Mouse (Mus musculus) heart, embryonic 13.5 days (tissue): ENCODE measurements around the gene 1700020D05Rik. TPM values are rescaled to one million over a fixed set of nuclear protein-coding genes. Genes with fewer than 3 reads are reported as not detected.

Experiments
- ATAC-seq: fragments of 200-750 bp; cut with Nextera tagmentation; 2 replicates; pipeline ENCODE4 v1.8.0; 2017; ENCODE audit warnings: moderate TSS enrichment; ENCODE audit not compliant: insufficient number of reproducible peaks, low FRiP score, low TSS enrichment; ENCODE audit errors: extremely low read depth
- H3K27ac ChIP-seq: fragments of 300-500 bp; sonication (generic); replicated peaks from 2 replicates; pipeline ENCODE4 v1.5.1; 2015; ENCODE audit warnings: moderate library complexity, mild to moderate bottlenecking, inconsistent platforms
- H3K27me3 ChIP-seq: fragments of 300-500 bp; sonication (generic); replicated peaks from 2 replicates; pipeline ENCODE4 v1.6.1; 2015; ENCODE audit warnings: mild to moderate bottlenecking, inconsistent platforms
- H3K36me3 ChIP-seq: fragments of 300-500 bp; sonication (generic); 2 replicates; pipeline ENCODE4 v1.6.1; 2015; ENCODE audit warnings: mild to moderate bottlenecking, inconsistent platforms
- H3K4me1 ChIP-seq: fragments of 300-500 bp; sonication (generic); 2 replicates; pipeline ENCODE4 v1.6.1; 2015; ENCODE audit warnings: inconsistent platforms
- H3K4me2 ChIP-seq: fragments of 300-500 bp; sonication (generic); 2 replicates; pipeline ENCODE4 v1.6.1; 2015; ENCODE audit warnings: inconsistent platforms, mild to moderate bottlenecking, moderate library complexity
- H3K4me3 ChIP-seq: fragments of 300-500 bp; sonication (generic); 2 replicates; pipeline ENCODE4 v1.5.1; 2015; ENCODE audit warnings: moderate library complexity, mild to moderate bottlenecking, inconsistent platforms
- H3K9ac ChIP-seq: fragments of 300-500 bp; sonication (generic); 2 replicates; pipeline ENCODE4 v1.6.1; 2015; ENCODE audit warnings: inconsistent platforms, mild to moderate bottlenecking, moderate library complexity
- H3K9me3 ChIP-seq: fragments of 300-500 bp; sonication (generic); 2 replicates; pipeline ENCODE4 v1.6.1; 2016; ENCODE audit warnings: inconsistent platforms
- WGBS: fragments of 180-500 bp; shearing (Covaris S2); methylation state at CpG from one replicate; pipeline ENCODE4 v1.1.7; 2015; ENCODE audit warnings: mixed read lengths; 5-methylcytosine and 5-hydroxymethylcytosine counted together
- polyA plus RNA-seq: library from polyadenylated mRNA; unstranded; fragments of >200 nt; fragmentation: Nextera tagmentation; extraction: Ambion mirVana; gene quantifications from 2 replicates; pipeline ENCODE4 v1.2.1, GENCODE M21; 2015

1700020D05Rik gene
- polyA plus RNA-seq, 1 experiment from 2014 or later, result not detected

DNA sequence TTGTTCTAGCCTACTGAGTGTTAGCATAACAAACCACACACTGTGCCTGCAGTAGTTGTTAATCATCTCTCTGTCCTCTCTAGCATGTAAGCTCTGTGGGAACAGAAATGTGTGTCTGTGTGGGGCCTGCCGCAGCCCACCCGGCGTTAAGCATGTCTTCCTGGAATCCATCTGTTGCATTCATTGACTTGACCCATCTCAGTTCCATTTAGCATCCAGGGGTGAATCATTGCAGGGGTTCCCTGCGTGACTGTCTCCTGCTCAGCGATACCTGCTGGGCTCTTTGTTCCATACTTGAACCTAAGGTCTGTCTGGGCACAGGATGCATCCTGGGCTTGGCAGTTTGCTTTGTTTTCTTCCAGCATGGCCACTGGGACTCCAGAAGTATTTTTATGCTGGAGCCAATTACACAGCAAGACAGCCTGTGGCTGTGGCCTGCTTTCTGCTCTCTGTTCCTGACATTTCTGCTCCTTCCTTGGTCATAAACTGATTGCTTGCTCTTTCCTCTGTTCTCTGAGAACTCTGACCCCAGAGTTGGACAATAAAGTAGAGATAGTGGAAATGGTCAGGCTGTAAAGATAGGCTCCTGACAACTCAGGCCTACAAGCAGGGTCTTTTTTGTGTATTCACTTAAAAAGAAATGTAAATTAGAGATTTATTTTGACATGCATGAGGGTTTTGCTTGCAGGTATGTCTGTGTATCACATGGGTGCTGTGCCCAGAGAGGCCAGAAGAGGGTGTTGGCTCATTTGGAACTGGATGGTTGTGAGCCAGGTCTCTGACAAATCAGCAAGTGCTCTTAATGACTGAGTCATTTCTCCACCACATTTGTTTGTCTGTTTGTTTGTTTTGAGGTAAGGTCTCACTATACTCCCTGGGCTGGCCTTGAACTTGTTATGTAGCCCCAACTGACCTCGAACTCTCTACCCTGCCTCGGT, 12.5 kb upstream of the 1700020D05Rik start:
- no peaks in the 10 kb centered on the region for H3K27me3 ChIP-seq
- H3K9ac ChIP-seq, result no peak overlapping the region
- ATAC-seq, result no peak
- no peak overlapping the region for H3K4me3 ChIP-seq
- no peak overlapping the region for H3K27ac ChIP-seq
- no peaks in the 10 kb centered on the region for H3K36me3 ChIP-seq
- H3K4me1 ChIP-seq, result peaks cover 19% of the 10 kb centered on the region
- no peaks in the 10 kb centered on the region for H3K9me3 ChIP-seq
- 88% methylated on average over 7 of the region's 7 CpGs for WGBS
- no peak overlapping the region for H3K4me2 ChIP-seq

DNA sequence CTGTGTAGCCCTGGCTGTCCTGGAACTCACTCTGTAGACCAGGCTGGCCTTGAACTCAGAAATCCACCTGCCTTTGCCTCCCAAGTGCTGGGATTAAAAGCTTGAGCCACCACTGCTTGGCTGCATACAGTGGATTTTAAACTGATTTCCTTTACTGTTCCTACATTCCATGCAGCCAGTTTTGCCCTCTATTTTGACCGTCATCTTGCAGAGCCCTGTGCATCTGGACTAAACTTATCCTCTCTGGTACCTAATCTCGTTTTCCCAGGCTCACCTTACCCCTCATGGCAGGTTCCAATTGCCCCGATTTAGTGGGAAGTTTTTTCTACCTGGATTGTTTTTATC, 9.4 kb upstream of the 1700020D05Rik start:
- Histone ChIP-seq H3K27ac (peak overlapping the region; percentile 36; the same call in 1 of the 2 replicates), H3K4me1 (peaks cover 32% of the 10 kb centered on the region), H3K4me3 (no peak overlapping the region), H3K36me3 (peaks cover 8% of the 10 kb centered on the region; the same call in 1 of the 2 replicates), H3K4me2 (no peak overlapping the region), H3K9ac (no peak overlapping the region), H3K9me3 (peaks cover 6% of the 10 kb centered on the region; the same call in 1 of the 2 replicates), H3K27me3 (no peaks in the 10 kb centered on the region)
- no peak for ATAC-seq
- WGBS, result 79% methylated on average over 3 of the region's 3 CpGs

DNA sequence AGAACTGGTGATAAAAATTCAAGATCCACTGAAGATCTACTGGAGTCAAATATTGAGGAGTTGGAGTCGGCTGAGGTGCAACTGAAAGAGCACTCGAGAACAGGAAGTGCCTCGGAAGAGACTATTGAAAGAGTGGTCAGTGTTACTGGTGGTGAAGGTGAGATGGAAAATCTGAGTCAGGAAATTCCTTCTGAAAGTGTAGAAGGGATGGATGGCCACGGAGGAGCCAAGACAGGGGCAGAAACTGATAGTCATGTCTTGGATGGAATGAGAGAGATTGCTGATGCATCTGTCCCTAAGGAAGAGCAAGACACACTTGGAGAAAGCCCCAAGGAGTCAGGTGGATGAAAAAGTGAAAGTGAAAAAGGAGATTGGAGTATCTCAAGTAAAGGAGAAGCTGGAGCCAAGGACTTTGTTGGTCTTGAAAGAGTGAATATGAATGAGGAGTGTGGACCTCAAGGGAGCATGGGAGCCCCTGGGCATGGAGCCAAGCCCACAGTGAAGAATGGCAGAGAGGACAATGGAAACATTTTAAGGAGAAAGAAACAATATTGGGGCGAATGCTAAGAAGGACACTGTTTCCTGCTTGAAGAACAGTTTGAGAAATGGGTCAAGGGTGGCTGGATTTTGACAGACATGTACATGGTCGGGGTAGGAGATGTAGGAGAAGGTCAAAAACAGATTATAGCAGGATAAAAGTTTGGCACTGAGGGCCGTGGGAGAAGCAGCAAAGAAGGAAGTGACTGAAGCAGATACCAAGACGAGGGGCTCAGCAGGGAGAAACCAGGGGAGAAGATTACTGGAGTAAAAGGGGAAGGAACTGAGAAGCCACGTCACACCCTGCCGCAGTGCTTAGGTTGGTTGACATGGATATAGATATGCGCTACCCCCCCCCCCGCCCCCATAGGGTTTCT, 8.8 kb upstream of the 1700020D05Rik start:
- no peaks in the 10 kb centered on the region for H3K27me3 ChIP-seq
- peak overlapping the region; percentile 80 for H3K4me2 ChIP-seq
- 69% methylated on average over 12 of the region's 12 CpGs for WGBS
- H3K9me3 ChIP-seq, result peaks cover 6% of the 10 kb centered on the region; the same call in 1 of the 2 replicates
- peaks cover 32% of the 10 kb centered on the region for H3K4me1 ChIP-seq
- peak overlapping the region; percentile 5; the same call in 1 of the 2 replicates for H3K4me3 ChIP-seq
- no peak for ATAC-seq
- peak overlapping the region; percentile 36 for H3K27ac ChIP-seq
- peaks cover 8% of the 10 kb centered on the region; the same call in 1 of the 2 replicates for H3K36me3 ChIP-seq
- H3K9ac ChIP-seq, result no peak overlapping the region

DNA sequence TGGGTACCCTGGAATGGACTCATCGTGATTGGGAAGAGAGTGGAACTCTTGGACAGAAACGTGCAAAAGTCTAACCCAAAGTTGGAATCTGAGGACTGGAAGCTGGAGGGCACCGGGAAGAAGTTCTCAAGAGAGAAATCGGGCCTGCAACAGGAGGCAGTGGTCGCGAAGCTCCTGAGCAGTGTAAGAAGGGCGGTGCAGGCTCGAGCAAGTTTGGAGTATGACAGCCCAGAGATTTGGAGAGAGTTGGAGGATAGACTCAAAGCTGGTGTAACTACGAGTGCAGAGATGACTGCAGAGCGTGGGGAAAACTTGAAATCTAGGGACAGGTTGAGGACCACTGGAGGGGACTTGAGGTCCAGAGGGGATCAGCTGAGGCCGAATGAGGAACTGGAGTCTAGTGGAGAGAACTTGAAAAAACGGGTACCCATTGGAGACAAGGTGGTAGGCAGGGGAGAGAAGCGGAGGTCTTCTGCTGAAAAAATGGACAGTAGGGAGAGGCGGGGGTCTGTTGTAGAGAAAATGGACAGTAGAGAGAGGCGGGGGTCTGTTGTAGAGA, 7.6 kb upstream of the 1700020D05Rik start:
- H3K27me3 ChIP-seq, result no peaks in the 10 kb centered on the region
- H3K36me3 ChIP-seq, result peaks cover 8% of the 10 kb centered on the region; the same call in 1 of the 2 replicates
- H3K4me3 ChIP-seq, result peak overlapping the region; percentile 62
- peak overlapping the region; percentile 80 for H3K4me2 ChIP-seq
- peaks cover 6% of the 10 kb centered on the region; the same call in 1 of the 2 replicates for H3K9me3 ChIP-seq
- no peak for ATAC-seq
- peak overlapping the region; percentile 83 for H3K9ac ChIP-seq
- H3K4me1 ChIP-seq, result peaks cover 32% of the 10 kb centered on the region
- 46% methylated on average over 15 of the region's 15 CpGs for WGBS
- peak overlapping the region; percentile 57 for H3K27ac ChIP-seq

DNA sequence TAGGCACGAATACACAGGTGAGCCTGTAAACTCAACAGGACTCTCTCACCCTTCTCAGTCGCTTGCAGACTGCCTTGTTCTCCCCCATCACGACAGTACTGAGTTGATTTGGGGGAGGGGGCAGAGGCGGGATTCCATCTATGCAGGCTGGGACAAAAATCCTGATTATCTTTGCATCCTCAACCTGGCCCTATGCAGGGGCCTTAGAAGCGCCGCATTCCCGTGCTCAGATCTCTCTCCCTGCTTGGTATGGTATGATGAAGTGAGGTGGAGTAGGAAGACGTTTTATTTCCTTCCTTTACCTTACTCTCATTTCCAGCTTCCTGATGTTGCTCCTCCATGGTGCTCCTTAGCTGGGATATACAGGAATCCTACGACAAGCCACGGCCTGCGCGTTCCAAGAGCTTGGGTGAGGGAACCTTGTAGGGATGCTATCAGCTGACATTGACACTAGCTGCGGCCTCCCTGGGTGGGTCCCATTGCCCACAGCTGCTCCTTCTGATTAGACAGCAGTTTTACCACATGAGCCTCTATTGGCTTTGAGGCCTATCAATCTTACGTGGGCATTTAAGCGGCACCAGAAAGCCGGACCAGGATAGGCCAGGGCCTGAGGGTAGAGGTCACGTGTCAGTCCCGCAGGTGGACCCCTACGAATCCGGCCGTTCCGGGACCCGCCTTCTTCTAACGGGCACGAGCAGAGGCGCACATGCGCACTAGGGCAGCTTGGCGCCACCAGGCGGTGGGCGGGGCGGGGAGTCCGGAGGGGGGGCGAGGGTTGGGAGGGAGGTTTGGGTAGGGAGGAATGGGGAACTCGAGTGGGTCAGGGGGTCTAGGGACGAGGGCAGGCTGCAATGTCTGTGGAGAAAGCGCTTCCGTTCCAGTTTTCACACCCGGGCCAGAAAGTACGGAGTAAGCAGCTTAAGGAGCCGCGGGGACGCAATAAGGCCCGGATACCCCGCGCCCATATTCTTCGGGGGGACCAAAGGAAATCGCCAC, 6.7 kb upstream of the 1700020D05Rik start, which contains the start of gene Snx32:
Snx32 (minus strand) TSS at position 508 of the 996 bp plus-strand sequence.
- H3K4me1 ChIP-seq, result peaks cover 32% of the 10 kb centered on the region
- peaks cover 8% of the 10 kb centered on the region; the same call in 1 of the 2 replicates for H3K36me3 ChIP-seq
- H3K9ac ChIP-seq, result peak within 1 kb of the TSS; percentile 83
- peak; percentile 99 for ATAC-seq
- peak within 1 kb of the TSS; percentile 66 for H3K27ac ChIP-seq
- peak within 1 kb of the TSS; percentile 62 for H3K4me3 ChIP-seq
- H3K9me3 ChIP-seq, result peaks cover 6% of the 10 kb centered on the region; the same call in 1 of the 2 replicates
- 3% methylated on average over 47 of the region's 47 CpGs for WGBS
- no peaks in the 10 kb centered on the region for H3K27me3 ChIP-seq
- peak within 1 kb of the TSS; percentile 80 for H3K4me2 ChIP-seq

DNA sequence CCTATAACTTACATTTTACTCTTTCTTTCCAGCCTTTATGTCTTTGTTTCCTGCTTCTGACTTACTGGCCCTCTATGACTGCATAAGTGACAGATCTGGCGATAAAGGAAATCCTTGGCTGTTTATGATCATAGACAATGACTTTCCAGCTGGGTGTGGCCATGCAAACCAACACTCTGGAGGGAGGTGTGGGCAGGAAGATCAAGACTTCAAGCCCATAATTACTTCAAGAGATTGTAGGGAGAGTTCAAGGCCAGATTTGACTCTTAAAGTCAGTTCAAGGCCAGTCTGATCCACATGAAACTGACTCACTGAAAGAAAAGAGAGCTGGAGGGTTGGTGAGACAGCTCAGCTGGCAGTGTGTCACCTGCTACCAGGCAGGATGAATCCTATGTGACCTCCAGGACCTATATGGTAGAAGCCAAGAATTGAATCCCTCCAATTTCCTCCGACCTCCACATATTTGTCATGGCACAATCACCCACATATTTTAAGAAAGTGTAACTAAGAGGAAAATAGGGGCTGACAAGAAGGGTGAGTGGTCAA, 3.2 kb downstream of the 1700020D05Rik start:
- WGBS, result 81% methylated on average over 2 of the region's 2 CpGs
- ATAC-seq, result no peak
- no peaks in the 10 kb centered on the region for H3K27me3 ChIP-seq
- H3K27ac ChIP-seq, result no peak overlapping the region
- H3K9me3 ChIP-seq, result no peaks in the 10 kb centered on the region
- no peak overlapping the region for H3K4me3 ChIP-seq
- no peaks in the 10 kb centered on the region for H3K4me1 ChIP-seq
- H3K4me2 ChIP-seq, result no peak overlapping the region
- H3K9ac ChIP-seq, result no peak overlapping the region
- peaks cover 55% of the 10 kb centered on the region for H3K36me3 ChIP-seq

DNA sequence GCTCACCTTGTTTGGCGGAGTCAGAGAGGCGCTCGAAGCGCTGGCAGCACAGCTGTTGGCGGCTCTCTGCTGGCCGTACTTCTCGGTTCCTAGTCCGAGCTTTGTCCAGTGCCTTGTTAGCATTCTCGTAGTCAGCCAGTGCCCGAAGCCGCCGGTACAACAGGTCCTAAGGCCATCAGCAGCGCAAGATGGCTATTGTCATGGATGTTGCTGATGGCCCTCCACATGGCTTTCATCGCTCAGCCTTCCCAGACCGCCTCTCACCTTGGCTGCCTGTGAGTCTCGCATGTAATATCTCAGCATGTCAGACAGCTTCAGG, 7.6 kb downstream of the 1700020D05Rik start:
- H3K9ac ChIP-seq, result no peak overlapping the region
- H3K27me3 ChIP-seq, result no peaks in the 10 kb centered on the region
- no peak overlapping the region for H3K4me3 ChIP-seq
- H3K4me1 ChIP-seq, result peaks cover 17% of the 10 kb centered on the region
- ATAC-seq, result no peak
- 81% methylated on average over 16 of the region's 16 CpGs for WGBS
- H3K4me2 ChIP-seq, result no peak overlapping the region
- no peak overlapping the region for H3K27ac ChIP-seq
- no peaks in the 10 kb centered on the region for H3K9me3 ChIP-seq
- peaks cover 76% of the 10 kb centered on the region for H3K36me3 ChIP-seq

DNA sequence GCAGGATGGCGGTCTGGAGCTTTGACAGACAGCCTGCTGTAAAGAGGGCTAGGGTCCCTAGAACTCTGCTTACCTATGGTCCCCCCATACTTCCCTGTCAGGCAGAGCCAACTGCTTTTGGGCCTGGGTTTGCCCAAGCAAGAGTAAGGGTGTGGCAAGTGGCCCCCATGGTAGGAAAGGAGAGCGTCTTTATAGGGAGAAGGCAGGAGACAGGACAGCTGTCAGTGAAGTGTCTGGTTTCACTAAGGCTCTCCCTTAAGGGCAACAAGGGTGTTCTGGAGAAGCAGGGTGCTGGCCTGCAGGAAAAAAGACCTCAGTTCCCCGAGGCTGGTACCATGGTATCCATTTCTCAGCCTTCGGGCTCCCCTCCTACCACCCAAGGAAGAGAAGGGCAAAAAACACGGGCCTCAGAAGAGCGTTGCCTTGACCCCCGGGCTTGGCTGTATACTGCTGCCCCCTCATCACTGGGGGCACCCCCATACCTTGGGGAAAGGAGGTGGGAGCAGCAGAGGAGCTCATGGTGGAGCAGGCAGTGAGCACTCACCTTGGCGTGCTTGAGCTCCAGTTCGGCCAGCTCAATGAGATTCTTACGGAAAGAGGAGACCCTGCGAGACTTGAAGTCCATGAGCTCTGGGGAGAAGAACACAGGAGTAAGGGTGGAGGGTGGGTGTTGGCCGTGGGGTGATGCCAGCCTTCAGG, 8.1 kb downstream of the 1700020D05Rik start:
- no peak overlapping the region for H3K27ac ChIP-seq
- no peak overlapping the region for H3K4me3 ChIP-seq
- H3K36me3 ChIP-seq, result peaks cover 76% of the 10 kb centered on the region
- H3K4me2 ChIP-seq, result no peak overlapping the region
- H3K9ac ChIP-seq, result no peak overlapping the region
- no peaks in the 10 kb centered on the region for H3K27me3 ChIP-seq
- H3K4me1 ChIP-seq, result peaks cover 17% of the 10 kb centered on the region
- no peak for ATAC-seq
- WGBS, result 73% methylated on average over 12 of the region's 12 CpGs
- no peaks in the 10 kb centered on the region for H3K9me3 ChIP-seq

DNA sequence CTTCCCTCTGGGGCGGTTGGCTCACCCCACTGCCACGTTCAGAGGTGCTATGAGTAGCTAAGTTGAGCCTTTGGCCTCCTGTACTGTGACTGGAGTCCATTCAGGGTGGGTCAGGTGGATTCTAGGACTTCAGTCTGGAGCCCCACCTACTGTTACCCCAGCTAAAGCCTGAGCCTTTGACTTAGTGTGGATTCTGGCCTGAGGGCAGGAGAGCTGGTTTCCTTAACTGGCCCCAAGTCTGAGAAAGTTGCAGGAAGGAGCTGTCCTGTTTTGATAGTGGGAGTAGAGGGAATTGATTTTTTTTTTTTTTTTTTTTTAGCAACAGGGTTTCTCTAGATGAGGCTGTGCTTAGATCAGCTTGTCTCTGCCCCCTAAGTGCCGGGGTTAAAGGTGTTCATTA, 9.3 kb downstream of the 1700020D05Rik start:
- peaks cover 23% of the 10 kb centered on the region for H3K4me1 ChIP-seq
- 84% methylated on average over 3 of the region's 3 CpGs for WGBS
- H3K4me3 ChIP-seq, result no peak overlapping the region
- no peaks in the 10 kb centered on the region for H3K27me3 ChIP-seq
- peaks cover 73% of the 10 kb centered on the region for H3K36me3 ChIP-seq
- no peak overlapping the region for H3K4me2 ChIP-seq
- H3K9ac ChIP-seq, result peak overlapping the region; percentile 26; the same call in 1 of the 2 replicates
- no peaks in the 10 kb centered on the region for H3K9me3 ChIP-seq
- ATAC-seq, result no peak
- no peak overlapping the region for H3K27ac ChIP-seq
